Mouse (Mus musculus): ENCODE measurements around the gene Kcnj15.

Gene Kcnj15

GRCm38 (mm10) chr16:95292843-95293505, 35.6 kb downstream of the Kcnj15 start:
- no peak for DNase-seq (ENCODE audit: low read depth, low spot score)

- no peak for DNase-seq (ENCODE audit: low read depth, low spot score)
Measured at GRCm38 (mm10) chr16:95297651-95298050, 40.3 kb downstream of the Kcnj15 start.

GRCm38 (mm10) chr16:95301667-95302066, 44.3 kb downstream of the Kcnj15 start:
- no peak for DNase-seq (ENCODE audit: low read depth, low spot score)

- peak; percentile 44 for DNase-seq (ENCODE audit: low read depth, low spot score)
Measured at GRCm38 (mm10) chr16:95303676-95304075, 46.3 kb downstream of the Kcnj15 start.

GRCm38 (mm10) chr16:95307823-95308360, 50.5 kb downstream of the Kcnj15 start:
- no peak for DNase-seq (ENCODE audit: low read depth, low spot score)

GRCm38 (mm10) chr16:95321945-95322625, 64.7 kb downstream of the Kcnj15 start:
- no peak for DNase-seq (ENCODE audit: low read depth, low spot score)

- DNase-seq (ENCODE audit: low read depth, low spot score) = no peak
Measured at GRCm38 (mm10) chr16:95332159-95332558, 74.8 kb downstream of the Kcnj15 start.

GRCm38 (mm10) chr16:95340885-95341791, 83.8 kb downstream of the Kcnj15 start:
- peak; percentile 92 for DNase-seq (ENCODE audit: low read depth, low spot score)

- DNase-seq (ENCODE audit: low read depth, low spot score) = peak; percentile 61
Measured at GRCm38 (mm10) chr16:95342030-95342429, 84.7 kb downstream of the Kcnj15 start.

GRCm38 (mm10) chr16:95344961-95345360, 87.6 kb downstream of the Kcnj15 start:
- no peak for DNase-seq (ENCODE audit: low read depth, low spot score)

GRCm38 (mm10) chr16:95345882-95346281, 88.5 kb downstream of the Kcnj15 start:
- DNase-seq (ENCODE audit: low read depth, low spot score) = peak; percentile 89

- DNase-seq (ENCODE audit: low read depth, low spot score) = no peak
Measured at GRCm38 (mm10) chr16:95347202-95347601, 89.8 kb downstream of the Kcnj15 start.

- peak; percentile 28 for DNase-seq (ENCODE audit: low read depth, low spot score)
Measured at GRCm38 (mm10) chr16:95348555-95348954, 91.2 kb downstream of the Kcnj15 start.

- no peak for DNase-seq (ENCODE audit: low read depth, low spot score)
Measured at GRCm38 (mm10) chr16:95349344-95349743, 92.0 kb downstream of the Kcnj15 start.

GRCm38 (mm10) chr16:95349745-95350144, 92.4 kb downstream of the Kcnj15 start:
- no peak for DNase-seq (ENCODE audit: low read depth, low spot score)

Measured in CD4-positive, CD25-positive, alpha-beta regulatory T cell, adult 2 months (primary cell).